Mouse (Mus musculus) intestine, embryonic 14.5 days (tissue): ENCODE measurements at regions not wholly inside any gene's neighbourhood (a gene's known extent, or its start where the extent isn't known, plus 50 kb on each side); places are given as distances from the start of the nearest gene placed in this dataset.

Source experiments
- ATAC-seq: fragments of 200-750 bp; cut with Nextera tagmentation; replicated peaks from 2 replicates; pipeline ENCODE4 v1.8.0; 2017; ENCODE audit warnings: low read depth, moderate number of reproducible peaks, moderate TSS enrichment, moderate library complexity; ENCODE audit not compliant: low FRiP score, low TSS enrichment
- DNase-seq: peaks from one replicate; pipeline ENCODE4 v3.0.0-alpha.2; 2018; ENCODE audit warnings: low spot score
- H3K27ac ChIP-seq: fragments of 300-500 bp; sonication (generic); 2 replicates; pipeline ENCODE4 v1.5.1; 2014; ENCODE audit warnings: low read depth, mild to moderate bottlenecking, control low read depth
- H3K27me3 ChIP-seq: fragments of 300-500 bp; sonication (generic); replicated peaks from 2 replicates; pipeline ENCODE4 v1.6.1; 2014; ENCODE audit warnings: low read length, control low read depth; ENCODE audit not compliant: control insufficient read depth, insufficient read depth
- H3K36me3 ChIP-seq: fragments of 300-500 bp; sonication (generic); 2 replicates; pipeline ENCODE4 v1.6.1; 2014; ENCODE audit warnings: low read length, control low read depth; ENCODE audit not compliant: control insufficient read depth, insufficient read depth
- H3K4me1 ChIP-seq: fragments of 300-500 bp; sonication (generic); replicated peaks from 2 replicates; pipeline ENCODE4 v1.6.1; 2014; ENCODE audit warnings: low read length, control low read depth, mixed read lengths; ENCODE audit not compliant: control insufficient read depth, insufficient read depth
- H3K4me2 ChIP-seq: fragments of 300-500 bp; sonication (generic); 2 replicates; pipeline ENCODE4 v1.6.1; 2014; ENCODE audit warnings: low read length
- H3K4me3 ChIP-seq: fragments of 300-500 bp; sonication (generic); 2 replicates; pipeline ENCODE4 v1.5.1; 2014; ENCODE audit warnings: low read depth, low read length, control low read depth, mixed read lengths
- H3K9ac ChIP-seq: fragments of 300-500 bp; sonication (generic); 2 replicates; pipeline ENCODE4 v1.6.1; 2014; ENCODE audit warnings: mild to moderate bottlenecking, low read length
- H3K9me3 ChIP-seq: fragments of 300-500 bp; sonication (generic); 2 replicates; pipeline ENCODE4 v1.6.1; 2016; ENCODE audit warnings: low read length, control low read depth; ENCODE audit not compliant: control insufficient read depth
- WGBS: fragments of 180-500 bp; shearing (Covaris S2); extraction: QIAGEN DNeasy Blood & Tissue Kit; methylation state at CpG from one replicate; pipeline ENCODE4 v1.1.7; 2014; 5-methylcytosine and 5-hydroxymethylcytosine counted together

DNA sequence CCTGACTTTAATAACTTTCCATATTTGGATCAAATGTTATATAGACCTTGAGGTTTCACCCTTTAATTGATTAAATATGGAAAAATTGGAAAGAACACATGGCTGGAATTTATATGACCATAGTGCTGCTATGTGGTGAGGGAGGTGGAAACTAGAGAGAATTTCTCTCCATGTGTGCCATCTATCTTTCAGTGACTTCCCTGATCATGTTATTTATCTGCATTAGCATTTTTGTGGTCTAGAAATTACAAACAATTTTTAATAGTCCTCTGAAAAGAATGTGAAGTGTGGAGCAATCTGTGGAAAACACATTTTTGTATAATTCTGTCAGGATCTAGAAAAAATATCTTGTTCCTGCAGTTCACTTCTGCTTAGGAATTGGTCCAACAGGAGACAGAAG, 152.2 kb upstream of the Thbs1 start:
- ATAC-seq, result no peak
- Histone ChIP-seq H3K27me3 (no peaks in the 10 kb centered on the region), H3K4me2 (no peak overlapping the region), H3K4me3 (no peak overlapping the region), H3K27ac (no peak overlapping the region), H3K9me3 (no peaks in the 10 kb centered on the region), H3K9ac (no peak overlapping the region), H3K4me1 (0 out of 2 replicates have a peak, but pooled peaks cover 3% of the 10 kb centered on the region), H3K36me3 (no peaks in the 10 kb centered on the region)
- DNase-seq, result no peak

DNA sequence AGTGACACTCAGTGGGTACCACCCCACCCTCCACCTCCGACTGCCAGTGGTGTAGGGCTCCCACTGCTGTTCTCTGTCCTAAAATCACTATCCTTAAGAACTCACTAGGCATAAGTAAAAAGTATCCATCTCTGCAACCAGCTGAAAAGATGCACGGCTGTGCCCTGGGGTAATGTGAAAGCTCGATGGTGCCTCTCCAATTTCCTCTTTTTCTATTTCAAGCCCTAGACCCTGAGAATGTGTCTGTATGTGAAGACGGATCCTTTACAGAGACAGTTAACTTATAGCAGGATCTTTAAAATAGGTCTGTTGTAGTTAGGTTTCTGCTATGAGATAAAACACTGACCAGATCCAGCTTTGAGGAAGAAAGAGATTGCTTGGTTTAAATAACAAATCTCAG, 149.1 kb upstream of the Thbs1 start:
- H3K9me3 ChIP-seq, result peaks cover 6% of the 10 kb centered on the region; the same call in 1 of the 2 replicates
- H3K9ac ChIP-seq, result no peak overlapping the region
- 55% methylated on average over 4 of the region's 4 CpGs for WGBS
- no peak overlapping the region for H3K27ac ChIP-seq
- no peaks in the 10 kb centered on the region for H3K27me3 ChIP-seq
- DNase-seq (no peak), ATAC-seq (no peak)
- no peaks in the 10 kb centered on the region for H3K36me3 ChIP-seq
- H3K4me1 ChIP-seq, result 0 out of 2 replicates have a peak, but pooled peaks cover 3% of the 10 kb centered on the region
- no peak overlapping the region for H3K4me3 ChIP-seq
- no peak overlapping the region for H3K4me2 ChIP-seq

DNA sequence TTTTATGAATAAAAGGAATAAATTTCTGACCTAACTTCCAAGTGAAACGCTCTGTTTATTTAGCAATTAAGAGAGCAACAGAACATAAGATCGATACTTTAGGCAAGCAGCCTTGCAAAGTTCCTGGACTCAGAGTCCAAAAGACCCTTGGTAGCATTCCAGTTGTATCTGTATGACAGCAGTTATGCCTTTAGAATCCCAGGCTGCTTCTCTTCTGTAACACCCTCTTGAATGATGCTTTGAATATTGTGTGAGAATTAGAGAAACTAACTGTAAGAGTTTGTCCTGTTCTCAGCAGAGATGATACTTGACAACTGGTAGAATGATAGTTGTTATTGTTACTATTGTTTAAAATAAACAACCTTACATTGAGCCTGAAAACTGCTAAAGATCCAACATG, 148.2 kb upstream of the Thbs1 start:
- WGBS, result 68% methylated on average over 2 of the region's 2 CpGs
- H3K27me3 ChIP-seq, result no peaks in the 10 kb centered on the region
- H3K9ac ChIP-seq, result no peak overlapping the region
- 0 out of 2 replicates have a peak, but pooled peaks cover 3% of the 10 kb centered on the region for H3K4me1 ChIP-seq
- H3K27ac ChIP-seq, result no peak overlapping the region
- no peaks in the 10 kb centered on the region for H3K36me3 ChIP-seq
- no peak for ATAC-seq
- H3K4me2 ChIP-seq, result no peak overlapping the region
- H3K4me3 ChIP-seq, result no peak overlapping the region
- no peak for DNase-seq
- peaks cover 9% of the 10 kb centered on the region; the same call in 1 of the 2 replicates for H3K9me3 ChIP-seq

DNA sequence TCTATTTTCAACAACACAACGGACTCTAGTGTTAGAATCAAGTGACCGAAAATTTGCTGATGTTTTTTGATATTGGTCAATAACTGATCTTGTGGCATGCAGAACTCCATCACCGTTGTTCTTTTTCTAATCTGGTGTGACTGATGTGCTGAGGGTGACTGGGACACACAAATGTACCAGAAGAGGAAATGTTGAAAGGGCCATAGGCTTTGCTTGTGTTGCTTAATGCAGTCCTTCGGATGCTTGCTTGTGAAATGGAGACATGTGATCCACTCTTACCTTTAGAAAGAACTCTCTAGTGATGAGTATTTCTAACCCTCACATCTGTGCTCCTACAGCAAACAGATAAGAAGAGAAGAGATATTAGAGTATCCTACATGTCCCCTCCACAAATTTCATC, 145.9 kb upstream of the Thbs1 start:
- DNase-seq (no peak), ATAC-seq (no peak)
- H3K9me3 ChIP-seq, result peaks cover 9% of the 10 kb centered on the region; the same call in 1 of the 2 replicates
- no peak overlapping the region for H3K9ac ChIP-seq
- no peaks in the 10 kb centered on the region for H3K27me3 ChIP-seq
- WGBS, result 90% methylated on average over 4 of the region's 4 CpGs
- H3K36me3 ChIP-seq, result no peaks in the 10 kb centered on the region
- no peak overlapping the region for H3K4me3 ChIP-seq
- H3K27ac ChIP-seq, result no peak overlapping the region
- 0 out of 2 replicates have a peak, but pooled peaks cover 3% of the 10 kb centered on the region for H3K4me1 ChIP-seq
- no peak overlapping the region for H3K4me2 ChIP-seq

DNA sequence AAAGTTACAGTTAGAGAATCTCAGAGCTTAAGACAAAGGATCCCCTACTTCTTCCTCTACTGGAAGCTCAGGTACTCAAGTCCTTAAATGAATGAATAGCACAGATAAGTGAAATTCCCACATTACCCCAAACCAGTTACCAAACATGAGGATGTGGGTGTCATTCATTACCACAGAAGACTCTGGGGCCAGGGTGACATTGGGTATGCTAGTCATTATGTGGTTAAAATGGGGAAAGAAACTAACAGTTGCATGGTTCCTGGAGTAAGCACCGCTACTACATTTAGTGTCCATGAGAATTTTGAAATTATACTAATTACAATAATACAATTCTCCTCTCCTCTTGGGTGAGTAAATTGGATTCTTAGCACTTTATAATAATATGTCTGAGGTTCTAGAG, 142.9 kb upstream of the Thbs1 start:
- Histone ChIP-seq H3K4me2 (no peak overlapping the region), H3K4me1 (no peaks in the 10 kb centered on the region), H3K4me3 (no peak overlapping the region), H3K27me3 (no peaks in the 10 kb centered on the region), H3K27ac (no peak overlapping the region), H3K36me3 (no peaks in the 10 kb centered on the region), H3K9me3 (peaks cover 9% of the 10 kb centered on the region; the same call in 1 of the 2 replicates), H3K9ac (no peak overlapping the region)
- 93% methylated on average over 1 of the region's 1 CpGs for WGBS
- no peak for DNase-seq
- no peak for ATAC-seq

DNA sequence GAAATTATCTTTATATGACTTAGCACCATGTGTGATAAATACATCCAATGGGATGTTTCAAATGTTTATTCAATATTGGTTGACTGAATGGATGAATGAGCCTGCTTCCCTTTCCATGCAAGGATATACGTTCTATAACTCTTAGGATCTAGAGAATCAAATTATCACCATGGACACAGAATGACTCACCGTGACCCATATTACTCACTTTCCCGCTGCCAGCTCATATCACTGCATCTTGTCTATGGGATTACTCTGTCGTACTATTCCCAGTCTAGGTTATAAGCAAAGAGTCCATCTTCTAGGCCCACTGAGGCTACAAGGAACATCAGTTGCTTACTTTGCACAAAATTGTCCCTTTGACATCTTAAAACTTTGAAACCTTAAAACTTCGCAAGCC, 141.0 kb upstream of the Thbs1 start:
- WGBS, result 86% methylated on average over 5 of the region's 5 CpGs
- Histone ChIP-seq H3K36me3 (no peaks in the 10 kb centered on the region), H3K9me3 (peaks cover 9% of the 10 kb centered on the region; the same call in 1 of the 2 replicates), H3K4me3 (no peak overlapping the region), H3K4me1 (no peaks in the 10 kb centered on the region), H3K9ac (no peak overlapping the region), H3K4me2 (no peak overlapping the region), H3K27ac (no peak overlapping the region), H3K27me3 (no peaks in the 10 kb centered on the region)
- DNase-seq (no peak), ATAC-seq (no peak)

DNA sequence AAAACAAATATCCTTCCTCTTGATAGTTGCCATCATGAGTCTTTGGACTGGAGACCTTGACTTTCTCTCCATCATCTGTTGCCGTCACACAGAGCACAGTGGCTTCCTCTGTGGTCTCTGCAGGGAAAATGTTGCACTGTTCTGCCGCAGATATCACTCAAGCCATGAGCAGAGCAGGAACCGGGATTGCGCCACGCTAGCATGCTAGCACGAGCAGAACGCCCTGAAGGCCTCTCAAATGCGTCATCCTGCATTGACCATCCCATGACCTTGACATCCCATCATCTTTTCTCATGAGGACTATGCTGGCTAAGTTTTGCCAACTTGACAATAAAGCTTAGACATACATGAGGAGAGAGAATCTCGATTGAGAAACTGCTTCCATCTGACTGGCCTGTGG, 134.6 kb upstream of the Thbs1 start:
- DNase-seq (no peak), ATAC-seq (no peak)
- WGBS, result 87% methylated on average over 9 of the region's 9 CpGs
- Histone ChIP-seq H3K4me2 (no peak overlapping the region), H3K27me3 (no peaks in the 10 kb centered on the region), H3K9ac (no peak overlapping the region), H3K36me3 (no peaks in the 10 kb centered on the region), H3K4me1 (no peaks in the 10 kb centered on the region), H3K9me3 (no peaks in the 10 kb centered on the region), H3K27ac (no peak overlapping the region), H3K4me3 (no peak overlapping the region)

DNA sequence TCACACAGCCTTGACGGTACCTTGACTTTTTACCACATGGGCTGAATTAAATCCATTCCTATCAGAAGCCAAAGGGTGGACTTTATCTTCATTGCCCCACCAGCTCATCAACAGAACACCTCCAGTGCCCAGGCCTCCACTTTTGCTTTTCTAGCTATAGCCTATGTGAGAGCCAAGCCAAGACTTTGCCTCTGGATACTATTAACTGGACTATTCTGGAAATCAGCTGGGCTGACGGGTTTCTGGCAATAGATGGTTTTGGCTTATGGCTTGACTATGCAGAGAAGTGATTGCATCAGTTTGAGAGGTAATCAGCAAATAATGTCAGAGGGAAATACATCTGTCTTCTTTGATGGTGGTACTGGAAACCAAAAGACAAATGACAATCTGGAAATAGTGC, 130.8 kb upstream of the Thbs1 start:
- Histone ChIP-seq H3K4me3 (no peak overlapping the region), H3K9me3 (no peaks in the 10 kb centered on the region), H3K4me1 (no peaks in the 10 kb centered on the region), H3K27ac (no peak overlapping the region), H3K9ac (no peak overlapping the region), H3K27me3 (no peaks in the 10 kb centered on the region), H3K4me2 (no peak overlapping the region), H3K36me3 (no peaks in the 10 kb centered on the region)
- no peak for ATAC-seq
- 84% methylated on average over 2 of the region's 2 CpGs for WGBS
- no peak for DNase-seq

DNA sequence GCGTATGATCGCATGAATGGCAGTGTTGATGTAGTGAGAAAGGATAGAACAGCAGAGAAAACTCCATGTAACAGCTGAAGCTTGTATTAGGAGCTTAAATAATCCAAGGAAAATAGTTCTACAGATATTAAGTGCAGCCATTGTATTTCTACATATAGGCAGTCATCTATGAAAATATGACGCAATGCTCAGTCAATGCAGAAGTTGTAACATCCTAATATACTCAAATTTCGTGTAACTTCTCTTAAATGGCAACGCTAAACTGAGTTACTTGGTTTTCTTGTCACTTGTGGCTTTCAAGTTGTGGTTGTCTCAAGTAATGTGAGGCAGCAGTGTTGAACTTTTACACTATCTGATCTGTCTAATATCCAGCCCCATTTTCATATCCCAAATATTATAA, 127.1 kb upstream of the Thbs1 start:
- Histone ChIP-seq H3K9me3 (no peaks in the 10 kb centered on the region), H3K27ac (no peak overlapping the region), H3K9ac (no peak overlapping the region), H3K4me3 (no peak overlapping the region), H3K36me3 (no peaks in the 10 kb centered on the region), H3K4me1 (peaks cover 5% of the 10 kb centered on the region; the same call in 1 of the 2 replicates), H3K4me2 (no peak overlapping the region), H3K27me3 (no peaks in the 10 kb centered on the region)
- ATAC-seq (no peak), DNase-seq (no peak)
- WGBS, result 93% methylated on average over 5 of the region's 5 CpGs
